Mouse (Mus musculus) spleen, adult 18-20 months (tissue): ENCODE results near the gene Fgd3.
A peak's percentile ranks its signal among the peaks of the same experiment; 100 is the strongest.

Experiments
- DNase-seq, 2 experiments: peaks; one replicate each; pipeline ENCODE4 v3.0.0; 2022; ENCODE audit warnings: mixed read lengths in 2 of 2

The Fgd3 gene

GRCm38 (mm10) chr13:49341012-49341830 lies 21.1 kb upstream of the Fgd3 start, which contains the start of gene Bicd2:
Bicd2 (plus strand) TSS chr13:49341585.
- DNase-seq = peak; percentile 86 to 92

GRCm38 (mm10) chr13:49338893-49339546 lies 18.9 kb upstream of the Fgd3 start:
- no peak for DNase-seq

GRCm38 (mm10) chr13:49335077-49335982 lies 15.2 kb upstream of the Fgd3 start:
- no peak for DNase-seq

GRCm38 (mm10) chr13:49333250-49333649 lies 13.1 kb upstream of the Fgd3 start:
- no peak for DNase-seq

- no peak for DNase-seq
These were observed 8.0 kb upstream of the Fgd3 start for GRCm38 (mm10) chr13:49328101-49328500.

GRCm38 (mm10) chr13:49326246-49327206 lies 6.4 kb upstream of the Fgd3 start:
- peak in 1 of 2 experiments; percentile 67 for DNase-seq

GRCm38 (mm10) chr13:49324871-49325270 lies 4.8 kb upstream of the Fgd3 start:
- no peak for DNase-seq

GRCm38 (mm10) chr13:49322739-49323138 lies 2.6 kb upstream of the Fgd3 start:
- DNase-seq = no peak

GRCm38 (mm10) chr13:49322169-49322568 lies 2.1 kb upstream of the Fgd3 start:
- DNase-seq = no peak

GRCm38 (mm10) chr13:49321452-49321851 lies 1.3 kb upstream of the Fgd3 start:
- DNase-seq = no peak

GRCm38 (mm10) chr13:49320514-49320913 lies 403 bp upstream of the Fgd3 start:
- no peak for DNase-seq

GRCm38 (mm10) chr13:49317914-49318313 lies 2.2 kb downstream of the Fgd3 start:
- DNase-seq = no peak

- DNase-seq = no peak
These were observed 2.6 kb downstream of the Fgd3 start for GRCm38 (mm10) chr13:49317508-49317907.

GRCm38 (mm10) chr13:49316386-49317162 lies 3.5 kb downstream of the Fgd3 start:
- DNase-seq = no peak

- no peak for DNase-seq
These were observed 8.5 kb downstream of the Fgd3 start for GRCm38 (mm10) chr13:49311642-49312041.

GRCm38 (mm10) chr13:49309501-49309900 lies 10.6 kb downstream of the Fgd3 start:
- no peak for DNase-seq

- peak; percentile 64 to 67 for DNase-seq
These were observed 11.2 kb downstream of the Fgd3 start for GRCm38 (mm10) chr13:49308861-49309403.

GRCm38 (mm10) chr13:49308206-49308605 lies 11.9 kb downstream of the Fgd3 start:
- DNase-seq = peak in 1 of 2 experiments; percentile 25

GRCm38 (mm10) chr13:49307311-49307969 lies 12.7 kb downstream of the Fgd3 start:
- DNase-seq = peak; percentile 70

- DNase-seq = peak in 1 of 2 experiments; percentile 14
These were observed 13.3 kb downstream of the Fgd3 start for GRCm38 (mm10) chr13:49306771-49307310.
